Mouse (Mus musculus): ENCODE data around the gene Crocc2.

The Crocc2 gene

DNA sequence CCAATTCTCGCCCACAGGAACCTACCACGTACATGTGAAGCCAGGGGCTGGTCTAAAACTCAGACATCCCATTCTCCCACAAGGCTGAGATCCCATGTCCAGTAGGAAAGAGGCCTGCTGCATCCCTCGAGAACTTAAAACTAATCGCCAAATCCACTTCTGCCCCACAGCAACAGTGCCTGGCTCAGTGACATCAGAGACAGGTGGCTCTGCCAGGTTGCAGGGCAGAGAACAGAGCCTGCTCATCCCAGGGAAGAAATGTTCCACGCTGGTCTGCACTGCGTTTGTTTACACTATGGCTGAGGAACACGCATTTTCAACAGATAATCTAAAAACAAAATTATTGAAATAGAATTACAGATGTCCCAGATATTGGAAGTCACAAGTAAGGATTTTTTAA lies 108.5 kb downstream of the Crocc2 start:
- DNase-seq, result no peak

Data from kidney, postnatal 25 days (tissue).